Mouse (Mus musculus): Measurements from ENCODE around the gene Cic.
A peak's percentile ranks its signal among the peaks of the same experiment; 100 is the strongest.

Cic gene

GRCm38 (mm10) chr7:25267301-25267750 is at the start of gene Cic:
TSS of gene Cic (plus strand) at chr7:25267704.
- peak; percentile 96 to 98 for DNase-seq

- peak; percentile 53 to 55 for DNase-seq
Measured at GRCm38 (mm10) chr7:25218705-25219415, 48.6 kb upstream of the Cic start.

- DNase-seq, result no peak
Measured at GRCm38 (mm10) chr7:25219416-25219750, 48.1 kb upstream of the Cic start.

GRCm38 (mm10) chr7:25219756-25220456 is 47.6 kb upstream of the Cic start:
- peak; percentile 94 to 96 for DNase-seq

- peak in 1 of 2 experiments; percentile 24 for DNase-seq
Measured at GRCm38 (mm10) chr7:25220457-25221101, 46.9 kb upstream of the Cic start, which contains the start of gene Dedd2. TSS of gene Dedd2 (minus strand) at chr7:25220615.

- DNase-seq, result peak; percentile 94 to 98
Measured at GRCm38 (mm10) chr7:25221102-25221883, 46.2 kb upstream of the Cic start, which contains the start of gene Zfp526. TSS of gene Zfp526 (plus strand) at chr7:25221425.

DNA sequence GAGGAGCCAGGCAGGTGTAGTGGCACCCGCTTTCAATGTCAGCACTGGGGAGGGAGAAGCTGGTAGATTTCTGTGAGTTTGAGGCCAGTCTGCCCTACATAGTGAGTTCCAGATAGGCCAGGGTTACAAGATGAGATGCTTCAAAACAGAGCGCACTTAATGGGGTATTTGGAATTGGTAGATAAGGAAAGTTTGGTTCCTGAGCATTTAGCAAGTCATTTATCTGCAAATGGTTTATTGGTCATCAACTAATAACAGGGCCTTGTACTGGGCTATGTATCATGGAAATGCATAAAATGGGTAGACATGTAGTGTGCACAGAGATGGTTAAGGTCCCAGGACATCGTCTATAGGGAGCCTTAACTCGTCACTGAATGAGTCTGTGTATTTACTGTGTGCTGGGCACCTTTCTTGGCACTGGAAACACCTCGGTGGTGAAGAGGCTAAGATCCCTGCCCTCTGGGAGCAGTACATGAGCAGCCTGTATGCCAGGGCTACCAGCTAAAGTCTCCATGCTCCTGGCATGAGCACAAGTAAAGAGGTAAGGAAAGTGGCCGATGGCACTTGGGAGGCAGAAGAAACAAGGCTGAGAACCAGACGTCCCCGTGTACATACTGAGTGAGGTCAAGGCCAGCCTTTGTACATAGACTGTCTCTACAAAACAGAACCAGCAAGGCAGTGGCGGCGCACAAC is 45.1 kb upstream of the Cic start:
- no peak for DNase-seq

DNA sequence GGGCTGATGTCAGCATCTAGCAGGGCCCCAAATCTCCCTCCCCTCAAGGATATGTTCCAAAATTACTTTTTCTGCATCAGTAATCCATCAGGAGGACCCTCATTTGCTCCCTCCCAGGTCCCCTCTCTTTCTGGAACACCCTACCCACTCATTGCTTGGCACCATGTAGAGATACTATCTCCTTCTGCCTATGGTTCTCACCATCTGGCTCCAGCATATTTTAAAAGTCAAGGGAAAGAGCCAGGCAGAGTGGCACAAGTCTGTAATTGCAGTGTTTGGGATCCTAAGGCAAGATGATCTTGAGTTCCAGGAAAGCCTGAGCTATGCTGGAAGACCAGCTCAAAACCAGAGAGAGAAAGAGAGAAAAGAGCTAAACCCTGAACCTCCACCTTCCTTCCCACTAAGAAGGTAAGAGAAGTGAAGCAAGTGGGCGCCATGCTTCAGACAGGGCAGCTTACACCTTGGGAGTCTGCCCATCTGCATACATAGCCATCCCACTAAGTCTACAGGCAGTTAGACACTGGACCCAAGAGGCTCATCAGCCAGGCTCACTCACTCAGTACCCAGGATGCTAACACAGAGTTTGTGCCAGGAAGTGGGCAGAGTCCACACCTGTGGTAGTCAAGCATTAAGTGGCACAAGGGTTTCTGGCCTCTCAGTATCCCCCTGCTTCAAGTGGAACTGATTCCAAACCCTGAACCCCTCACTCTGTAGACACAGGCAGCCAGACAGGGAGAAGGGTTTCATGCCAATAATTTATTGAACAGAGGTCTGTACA is 39.8 kb upstream of the Cic start:
- DNase-seq, result no peak

DNA sequence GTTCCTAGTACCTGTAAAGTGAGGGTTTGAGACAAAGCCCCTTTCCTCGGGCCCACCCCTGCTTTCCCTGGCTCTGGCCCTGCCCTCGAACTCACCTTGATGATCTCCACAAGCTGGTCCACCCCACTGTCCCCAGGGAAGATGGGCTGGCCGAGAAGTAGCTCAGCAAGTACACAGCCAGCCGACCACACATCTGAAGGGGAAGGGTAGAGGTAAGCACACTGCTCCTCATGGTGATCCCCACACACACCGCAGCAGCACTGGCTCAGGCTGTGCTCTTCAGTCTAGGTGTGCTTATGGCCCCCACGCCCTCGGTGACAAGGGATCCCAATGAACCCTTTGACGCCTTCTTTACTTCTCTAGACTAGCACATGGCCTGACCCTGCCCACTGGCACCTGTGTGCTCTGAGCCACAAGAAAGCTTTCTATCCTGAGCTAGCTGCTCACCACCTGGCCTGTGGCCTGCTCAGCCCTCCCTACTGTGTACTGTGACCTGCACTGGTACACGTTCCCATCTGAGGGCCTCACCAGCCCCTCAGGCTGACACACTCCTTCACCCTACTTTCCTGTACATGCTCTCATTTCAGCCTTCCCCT is 36.7 kb upstream of the Cic start:
- no peak for DNase-seq

DNA sequence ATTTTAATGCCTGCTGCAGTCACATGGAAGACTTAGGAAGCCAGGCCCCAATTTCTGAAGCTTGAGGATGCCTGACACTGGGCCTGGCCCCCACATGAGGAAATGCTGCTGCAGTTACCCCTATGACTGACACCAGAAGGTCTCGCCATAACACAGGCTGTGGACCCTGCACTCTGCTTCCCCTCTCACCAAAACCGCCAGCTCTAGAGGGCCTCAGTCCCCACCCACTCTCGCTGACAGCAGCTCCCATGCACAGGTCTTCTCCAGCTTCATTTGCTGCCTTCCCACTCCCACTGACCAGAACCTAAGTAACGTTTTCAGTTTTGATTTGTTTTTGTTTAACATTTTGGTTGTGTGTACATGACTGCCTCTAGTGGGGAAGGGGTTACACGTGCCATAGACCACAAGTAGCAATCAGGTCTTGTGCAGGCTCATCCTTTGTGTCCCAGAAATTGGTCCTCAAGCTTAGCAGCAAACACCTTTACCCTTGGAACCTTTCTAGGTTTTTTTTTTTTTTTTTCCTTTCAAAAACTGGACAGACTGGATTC is 35.3 kb upstream of the Cic start:
- DNase-seq, result no peak

GRCm38 (mm10) chr7:25233061-25233460 is 34.4 kb upstream of the Cic start:
- no peak for DNase-seq

- no peak for DNase-seq
Measured at GRCm38 (mm10) chr7:25235526-25235925, 32.0 kb upstream of the Cic start.

DNA sequence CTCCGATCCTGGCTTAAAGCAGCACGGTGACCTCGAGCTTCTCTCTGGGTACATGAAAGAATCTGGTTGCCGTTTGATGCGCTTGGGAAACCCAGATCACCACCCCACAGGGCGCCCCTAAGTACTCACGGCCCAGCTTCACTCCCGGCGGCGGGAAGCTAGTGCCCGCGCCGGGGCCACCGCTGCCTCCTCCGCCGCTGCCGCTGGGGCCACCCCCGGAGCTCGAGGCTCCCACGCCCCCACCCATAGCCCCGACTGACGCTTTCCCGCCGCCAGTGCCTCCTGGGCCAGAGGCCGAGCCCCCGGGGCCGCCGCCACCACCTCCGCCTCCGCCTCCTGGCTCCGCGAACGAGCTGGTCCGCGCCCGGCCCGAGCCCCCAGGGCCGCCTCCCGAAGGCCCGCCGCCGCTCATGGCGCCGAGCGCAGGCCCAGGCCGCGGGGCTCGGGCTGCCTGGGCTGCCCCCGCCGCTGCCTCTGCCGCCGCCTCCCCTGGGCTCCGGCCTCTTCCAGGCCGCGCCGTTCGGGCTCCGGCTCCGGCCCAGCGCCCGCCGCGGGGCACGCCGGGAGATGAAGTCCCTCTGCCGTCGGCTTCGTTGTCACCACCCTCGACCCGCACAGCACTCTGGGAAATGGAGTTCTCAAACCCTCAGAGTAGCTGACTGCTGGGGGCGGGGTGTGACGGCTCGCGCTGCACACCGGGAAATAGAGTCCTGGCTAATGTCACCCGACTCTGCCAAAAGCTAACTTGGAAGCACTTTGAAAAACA is 30.1 kb upstream of the Cic start, which contains the start of gene Gsk3a:
Gsk3a (minus strand) TSS at position 603 of the 766 bp plus-strand sequence.
- DNase-seq, result peak; percentile 98 to 99

GRCm38 (mm10) chr7:25238015-25238706 is 29.3 kb upstream of the Cic start:
- peak; percentile 92 to 97 for DNase-seq

DNA sequence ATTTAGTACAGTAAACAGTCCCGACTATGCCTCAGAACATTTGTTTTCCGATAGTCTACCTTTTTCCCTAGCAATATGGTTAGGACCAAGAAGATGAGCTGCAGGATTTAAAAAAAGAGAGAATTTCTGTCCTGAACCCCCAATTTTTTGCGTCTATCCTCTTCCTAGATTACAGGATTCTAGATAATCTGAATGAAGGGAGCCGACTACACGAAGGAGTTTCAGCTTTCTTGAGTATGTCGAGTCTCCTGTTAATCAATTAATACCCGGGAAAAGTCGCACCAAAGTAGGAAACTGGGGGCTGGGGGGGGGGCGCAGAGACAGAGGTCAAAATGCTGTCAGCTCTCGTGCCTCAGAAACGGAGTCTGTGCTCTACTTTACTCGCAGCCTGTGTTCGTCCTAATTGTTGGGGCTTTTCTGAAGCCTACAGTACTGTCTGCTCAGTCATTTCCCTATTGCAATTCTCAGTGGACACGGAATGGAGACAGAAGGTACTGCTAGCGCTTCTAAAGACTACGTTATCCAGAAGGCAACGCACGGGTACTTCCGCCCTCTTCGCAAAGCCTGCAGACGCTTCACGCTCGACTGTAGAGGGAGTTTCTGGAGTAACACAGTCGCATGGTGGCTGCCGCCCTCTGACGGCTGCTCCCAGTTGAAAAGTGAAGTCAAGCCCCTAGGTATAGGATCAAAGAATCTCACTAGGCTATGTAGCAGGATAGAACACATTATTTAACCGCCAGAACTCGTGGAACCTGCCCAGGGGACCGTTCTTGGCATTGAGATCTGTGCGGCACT is 28.5 kb upstream of the Cic start:
- peak; percentile 84 to 85 for DNase-seq

DNA sequence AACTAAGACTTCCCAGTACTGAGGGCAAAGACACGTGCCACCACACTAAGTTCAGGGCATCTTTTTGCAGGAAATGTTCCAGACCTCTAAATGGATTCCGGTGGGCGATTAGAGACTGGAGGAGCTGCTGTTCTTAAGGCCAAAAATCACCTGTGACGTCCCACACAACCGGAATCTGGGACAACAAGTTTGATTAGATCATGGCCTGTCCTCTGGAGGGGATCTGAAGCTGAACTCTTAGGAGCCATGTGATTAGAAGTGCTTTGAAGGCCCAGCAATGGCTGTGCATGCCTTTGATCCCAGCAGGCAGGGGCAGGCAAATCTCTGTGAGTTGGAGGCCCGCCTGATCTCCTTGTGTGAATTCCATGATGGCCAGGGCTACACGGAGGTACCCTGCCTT is 26.9 kb upstream of the Cic start:
- DNase-seq, result no peak

- DNase-seq, result peak; percentile 49 to 58
Measured at GRCm38 (mm10) chr7:25241062-25241461, 26.4 kb upstream of the Cic start.

- no peak for DNase-seq
Measured at GRCm38 (mm10) chr7:25243361-25243760, 24.1 kb upstream of the Cic start.
